Mouse (Mus musculus): ENCODE measurements at regions not wholly inside any gene's neighbourhood (a gene's known extent, or its start where the extent isn't known, plus 50 kb on each side); places are given as distances from the start of the nearest gene placed in this dataset.

- TF ChIP-seq CTCF (IDR thresholded peaks at IDR 0.05; ENCODE audit: borderline replicate concordance, control insufficient read depth, extremely low read depth, insufficient read depth, low read length, poor library complexity) (no peak), POLR2A (IDR thresholded peaks at IDR 0.05; ENCODE audit: control insufficient read depth, extremely low read depth, insufficient read depth, low read length, poor library complexity) (no peak)
Observed at GRCm38 (mm10) chr9:101694054-101694453, 167.6 kb upstream of the 9630041A04Rik start.

Measured in thymus, adult 2 months (tissue).